Mouse (Mus musculus): ENCODE measurements around the gene Ntrk3.

The Ntrk3 gene

GRCm38 (mm10) chr7:78382126-78382525 lies 355.7 kb downstream of the Ntrk3 start:
- no peak for DNase-seq (ENCODE audit: extremely low read depth, insufficient read length, low spot score)

GRCm38 (mm10) chr7:78379784-78380183 lies 358.0 kb downstream of the Ntrk3 start:
- DNase-seq (ENCODE audit: extremely low read depth, insufficient read length, low spot score) = no peak

- DNase-seq (ENCODE audit: extremely low read depth, insufficient read length, low spot score) = no peak
Observed at GRCm38 (mm10) chr7:78378306-78378705, 359.5 kb downstream of the Ntrk3 start.

- DNase-seq (ENCODE audit: extremely low read depth, insufficient read length, low spot score) = no peak
Observed at GRCm38 (mm10) chr7:78376875-78377274, 360.9 kb downstream of the Ntrk3 start.

GRCm38 (mm10) chr7:78361341-78362309 lies 376.2 kb downstream of the Ntrk3 start:
- DNase-seq (ENCODE audit: extremely low read depth, insufficient read length, low spot score) = no peak

- no peak for DNase-seq (ENCODE audit: extremely low read depth, insufficient read length, low spot score)
Observed at GRCm38 (mm10) chr7:78347464-78347863, 390.3 kb downstream of the Ntrk3 start.

GRCm38 (mm10) chr7:78333422-78333821 lies 404.4 kb downstream of the Ntrk3 start:
- DNase-seq (ENCODE audit: extremely low read depth, insufficient read length, low spot score) = no peak

GRCm38 (mm10) chr7:78328301-78328700 lies 409.5 kb downstream of the Ntrk3 start:
- DNase-seq (ENCODE audit: extremely low read depth, insufficient read length, low spot score) = no peak

GRCm38 (mm10) chr7:78326185-78326584 lies 411.6 kb downstream of the Ntrk3 start:
- DNase-seq (ENCODE audit: extremely low read depth, insufficient read length, low spot score) = no peak

- DNase-seq (ENCODE audit: extremely low read depth, insufficient read length, low spot score) = no peak
Observed at GRCm38 (mm10) chr7:78318640-78319039, 419.2 kb downstream of the Ntrk3 start.

- no peak for DNase-seq (ENCODE audit: extremely low read depth, insufficient read length, low spot score)
Observed at GRCm38 (mm10) chr7:78305770-78306169, 432.0 kb downstream of the Ntrk3 start.

- DNase-seq (ENCODE audit: extremely low read depth, insufficient read length, low spot score) = no peak
Observed at GRCm38 (mm10) chr7:78305029-78305428, 432.8 kb downstream of the Ntrk3 start.

- DNase-seq (ENCODE audit: extremely low read depth, insufficient read length, low spot score) = no peak
Observed at GRCm38 (mm10) chr7:78297290-78297689, 440.5 kb downstream of the Ntrk3 start.

- no peak for DNase-seq (ENCODE audit: extremely low read depth, insufficient read length, low spot score)
Observed at GRCm38 (mm10) chr7:78294322-78294721, 443.5 kb downstream of the Ntrk3 start.

- DNase-seq (ENCODE audit: extremely low read depth, insufficient read length, low spot score) = no peak
Observed at GRCm38 (mm10) chr7:78290186-78290585, 447.6 kb downstream of the Ntrk3 start.

- DNase-seq (ENCODE audit: extremely low read depth, insufficient read length, low spot score) = no peak
Observed at GRCm38 (mm10) chr7:78286516-78287238, 451.1 kb downstream of the Ntrk3 start.

GRCm38 (mm10) chr7:78269506-78270250 lies 468.1 kb downstream of the Ntrk3 start:
- DNase-seq (ENCODE audit: extremely low read depth, insufficient read length, low spot score) = no peak

GRCm38 (mm10) chr7:78267461-78268007 lies 470.3 kb downstream of the Ntrk3 start:
- no peak for DNase-seq (ENCODE audit: extremely low read depth, insufficient read length, low spot score)

- DNase-seq (ENCODE audit: extremely low read depth, insufficient read length, low spot score) = no peak
Observed at GRCm38 (mm10) chr7:78264432-78265002, 473.3 kb downstream of the Ntrk3 start.

GRCm38 (mm10) chr7:78261420-78262125 lies 476.2 kb downstream of the Ntrk3 start:
- DNase-seq (ENCODE audit: extremely low read depth, insufficient read length, low spot score) = no peak
